Mouse (Mus musculus): Measurements from ENCODE around the gene Egflam.

Egflam gene

DNA sequence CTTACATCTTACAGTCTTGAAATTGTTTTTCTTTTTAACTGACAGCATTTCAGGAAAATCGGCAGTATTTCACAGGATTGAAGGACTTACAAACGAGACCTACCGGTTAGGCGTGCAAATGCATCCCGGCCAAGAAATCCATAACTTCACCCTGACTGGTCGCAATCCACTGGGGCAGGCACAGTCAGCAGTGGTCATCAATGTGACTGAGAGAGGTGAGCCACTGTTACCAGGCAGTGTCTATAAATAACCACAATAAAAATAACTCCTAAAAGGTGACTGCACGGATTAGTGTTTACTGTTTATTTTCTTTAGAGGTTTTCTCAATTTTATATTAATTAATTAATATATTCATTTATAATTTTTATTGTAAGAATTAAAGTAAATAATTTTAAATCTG, 224.8 kb downstream of the Egflam start:
- DNase-seq (ENCODE audit: low spot score): no peak

DNA sequence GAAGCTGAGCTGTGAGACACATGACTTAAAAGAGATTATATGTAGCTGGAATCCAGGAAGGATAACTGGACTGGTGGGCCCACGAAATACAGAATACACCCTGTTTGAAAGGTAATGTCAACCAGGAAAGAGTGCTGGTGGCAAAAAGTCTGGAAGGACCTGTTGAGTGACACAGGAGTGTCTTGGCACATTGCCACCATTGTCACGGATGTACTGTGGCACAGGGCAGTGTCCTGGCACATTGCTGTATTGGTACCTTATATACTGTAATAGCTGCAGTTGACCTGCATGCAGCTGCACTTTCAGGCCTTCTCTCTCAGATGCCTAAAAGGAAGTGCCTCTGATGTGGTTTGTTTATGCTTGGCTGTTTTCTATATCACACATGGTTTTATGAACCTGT, 225.3 kb downstream of the Egflam start:
- DNase-seq (ENCODE audit: low spot score): no peak

DNA sequence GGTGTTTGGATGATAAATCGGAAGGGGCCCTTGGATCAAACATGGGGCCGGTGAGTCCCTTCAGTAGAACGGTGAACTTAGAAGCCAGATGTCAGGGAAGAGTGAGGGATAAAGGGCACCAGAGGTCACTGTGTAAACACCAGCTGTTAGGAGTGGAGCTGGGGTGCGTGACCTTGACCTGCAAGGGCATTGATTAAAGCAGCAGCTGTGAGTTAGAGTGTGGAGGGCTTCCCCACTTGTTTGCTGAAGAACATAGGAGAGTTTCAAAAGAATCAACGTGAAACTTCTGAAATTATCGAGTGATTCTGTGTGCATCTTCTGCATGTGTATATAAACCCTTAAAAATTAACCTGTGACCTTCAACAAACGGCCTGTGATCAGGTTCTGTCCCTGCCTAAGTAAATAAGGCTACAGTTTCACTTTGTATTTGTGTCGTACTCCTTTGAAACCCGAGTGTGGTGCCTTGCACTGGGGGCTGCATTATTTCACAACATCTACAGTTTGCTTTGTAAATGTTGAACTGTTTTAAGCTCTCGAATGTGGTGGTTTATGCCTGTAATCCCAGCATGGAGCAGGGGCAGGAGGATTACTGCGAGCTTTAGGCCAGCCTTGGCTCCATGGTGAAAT, 230.2 kb downstream of the Egflam start:
- DNase-seq (ENCODE audit: low spot score): no peak

DNA sequence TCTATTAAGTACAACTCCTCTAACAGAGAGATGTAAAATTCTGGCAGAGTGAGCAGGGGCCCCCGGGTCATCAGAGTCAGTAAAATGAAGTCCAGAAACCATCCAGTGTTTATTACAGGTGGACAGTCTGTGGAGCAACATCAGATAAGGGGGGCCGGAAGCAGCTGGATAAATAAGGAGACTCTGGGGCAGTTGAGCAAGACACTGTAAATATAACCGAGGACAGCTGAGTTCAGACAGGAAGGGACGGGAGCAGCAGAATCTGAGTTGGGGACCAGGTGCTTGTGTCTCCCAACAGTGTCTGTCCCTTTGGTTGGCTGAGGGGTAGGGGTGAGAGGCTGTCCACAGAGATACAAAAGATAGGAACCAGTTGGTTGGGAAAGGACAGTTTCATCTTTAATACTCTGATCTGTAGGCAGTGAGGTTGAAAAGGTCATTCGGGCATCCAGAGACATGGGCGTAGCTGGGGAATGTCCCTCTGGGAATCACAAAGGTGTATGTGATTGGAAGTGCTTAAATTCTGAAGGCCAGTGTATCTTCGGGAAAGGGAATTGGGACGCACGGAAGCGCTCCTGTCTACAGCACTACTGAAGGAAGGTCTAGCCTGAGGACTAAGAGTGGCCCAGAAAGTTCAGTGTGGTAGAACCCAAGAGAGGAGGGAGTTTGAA, 230.8 kb downstream of the Egflam start:
- no peak for DNase-seq (ENCODE audit: low spot score)

DNA sequence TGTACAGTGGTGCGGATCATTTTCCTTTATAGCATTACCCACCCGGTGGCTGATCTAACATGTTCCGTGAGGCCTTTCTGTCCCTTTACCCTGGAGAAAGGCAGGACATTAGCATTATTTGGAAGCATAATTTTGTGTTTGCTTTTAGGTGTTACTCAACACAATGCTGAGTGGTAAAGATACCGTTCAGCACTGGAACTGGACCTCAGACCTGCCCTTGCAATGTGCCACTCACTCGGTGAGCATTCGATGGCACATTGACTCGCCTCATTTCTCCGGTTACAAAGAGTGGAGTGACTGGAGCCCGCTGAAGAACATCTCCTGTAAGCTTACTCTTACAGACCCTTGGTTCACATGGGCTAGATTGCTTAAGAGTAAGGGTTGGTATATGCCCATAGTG, 231.5 kb downstream of the Egflam start:
- DNase-seq (ENCODE audit: low spot score): no peak

DNA sequence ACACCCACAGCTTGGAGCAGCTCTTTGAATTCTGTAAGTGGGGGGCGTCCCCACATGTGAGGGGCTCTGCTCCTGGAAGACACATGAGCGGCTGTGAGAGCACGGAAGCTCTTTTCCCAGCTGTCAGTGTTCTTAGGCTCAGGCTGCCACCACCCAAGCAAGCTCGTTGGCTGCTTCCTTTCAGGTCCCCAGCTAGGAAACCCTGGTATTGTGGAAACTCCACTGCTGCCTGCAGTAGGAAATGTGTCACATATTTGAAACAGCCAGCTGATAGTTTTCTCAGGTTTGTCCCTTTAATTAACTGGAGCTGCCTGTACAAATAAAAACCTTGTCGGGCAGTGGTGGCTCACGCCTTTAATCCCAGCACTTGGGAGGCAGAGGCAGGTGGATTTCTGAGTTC, 234.3 kb downstream of the Egflam start:
- DNase-seq (ENCODE audit: low spot score): no peak

DNA sequence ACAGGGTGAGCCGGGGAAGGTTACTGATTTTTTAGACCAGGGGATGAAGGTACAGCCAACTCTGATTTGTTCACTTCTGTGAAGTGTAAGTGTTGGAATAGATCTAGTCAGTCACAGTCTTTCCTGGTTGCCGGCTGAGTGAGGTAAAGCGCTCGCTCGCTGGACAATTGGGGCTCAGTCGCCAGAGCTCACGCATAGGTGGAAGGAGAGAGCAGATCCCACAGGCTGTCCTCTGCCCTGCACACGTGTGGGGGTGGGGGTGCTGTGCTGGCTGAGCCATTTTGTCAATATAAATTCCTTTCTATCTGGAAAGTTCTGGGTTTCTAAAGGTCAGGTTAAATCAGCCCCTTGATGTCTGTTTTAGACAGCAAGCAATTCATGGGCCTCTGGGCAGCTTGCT, 237.9 kb downstream of the Egflam start:
- no peak for DNase-seq (ENCODE audit: low spot score)

DNA sequence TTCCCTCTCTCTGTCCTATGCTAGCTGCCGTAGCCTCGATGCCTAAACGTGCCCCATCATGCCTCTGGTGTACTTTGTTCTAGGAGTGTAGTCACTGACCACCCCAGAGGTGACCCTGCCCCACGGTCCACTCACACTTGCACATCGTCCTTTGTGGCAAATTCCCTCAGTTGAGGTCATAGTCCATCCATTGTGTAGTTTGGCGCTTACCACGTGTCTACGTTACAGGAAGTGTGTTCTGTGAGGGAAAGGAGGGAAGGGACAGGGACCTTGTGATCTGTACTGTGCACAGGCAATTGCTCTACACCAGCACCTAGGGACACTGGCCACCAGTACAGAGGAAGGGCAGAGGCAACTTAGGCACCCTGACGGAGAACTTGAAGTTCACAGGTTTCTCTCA, 238.3 kb downstream of the Egflam start:
- DNase-seq (ENCODE audit: low spot score): no peak

DNA sequence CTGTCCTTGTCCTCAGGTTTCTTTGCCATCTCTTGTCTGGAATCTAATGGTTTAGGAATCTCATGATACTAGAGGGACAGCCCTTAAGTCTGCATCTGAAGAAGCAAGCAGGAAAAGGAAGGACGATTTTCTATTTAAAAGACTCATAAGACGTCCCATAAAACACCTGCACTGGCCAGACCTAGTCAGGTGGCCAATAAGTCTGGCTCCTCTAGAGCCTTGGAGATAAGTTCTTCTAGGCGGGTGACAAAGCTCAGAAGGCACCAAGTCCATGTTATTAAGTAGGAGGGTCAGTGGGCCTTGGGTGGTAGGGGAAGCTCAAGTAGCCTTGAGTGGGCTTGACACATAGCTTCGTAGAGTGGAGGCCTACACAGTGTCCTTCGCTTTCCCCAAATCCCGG, 240.5 kb downstream of the Egflam start:
- DNase-seq (ENCODE audit: low spot score): no peak
